Mouse (Mus musculus): ENCODE measurements at regions not wholly inside any gene's neighbourhood (a gene's known extent, or its start where the extent isn't known, plus 50 kb on each side); places are given as distances from the start of the nearest gene placed in this dataset.

- no peak for DNase-seq (ENCODE audit: low read depth, low spot score)
These were observed 467.2 kb upstream of the Mgmt start for GRCm38 (mm10) chr7:136427164-136427563.

DNA sequence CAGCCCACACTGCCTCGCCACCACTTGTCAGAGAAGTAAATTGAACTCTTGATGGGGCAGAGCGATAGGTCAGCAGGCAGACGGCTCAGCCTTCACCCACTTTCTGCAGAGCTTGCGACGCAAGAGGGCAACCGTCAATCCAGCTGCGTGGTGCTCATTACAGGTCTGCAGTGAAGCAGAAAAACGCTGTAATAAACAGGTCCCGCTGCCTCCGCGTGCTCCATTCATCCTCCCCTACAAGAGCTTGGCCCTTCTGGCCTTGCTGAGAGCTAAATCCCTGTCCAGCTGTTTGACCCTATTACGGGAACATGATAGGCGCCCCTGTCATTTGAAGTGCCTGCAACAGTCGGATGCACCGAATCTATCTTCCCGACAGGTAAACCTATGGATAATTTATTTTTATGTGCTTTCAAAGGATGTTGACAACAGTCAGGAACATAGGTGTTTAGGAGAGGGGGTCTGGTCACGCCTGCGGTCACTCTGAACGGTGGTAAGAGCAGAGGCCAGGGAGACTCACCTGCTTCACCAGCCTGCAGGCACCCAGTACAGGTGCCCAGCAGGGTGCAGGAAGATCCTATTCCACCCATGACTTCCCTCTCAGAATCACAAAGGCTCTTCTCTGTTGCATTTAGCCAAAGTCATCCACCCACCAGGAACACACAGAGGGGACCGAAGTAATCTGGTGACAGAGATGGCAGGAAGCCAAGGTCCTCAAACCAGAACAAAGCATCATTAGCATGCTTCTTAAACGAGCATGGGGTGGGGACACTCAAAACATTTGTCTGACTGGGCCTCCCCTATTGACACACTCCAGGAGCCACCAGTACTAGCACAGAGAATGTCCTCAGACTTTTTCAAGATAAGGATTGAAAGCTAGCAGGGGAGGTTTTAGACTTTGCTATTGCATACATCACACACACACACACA, 464.1 kb upstream of the Mgmt start:
- DNase-seq (ENCODE audit: low read depth, low spot score): no peak

DNA sequence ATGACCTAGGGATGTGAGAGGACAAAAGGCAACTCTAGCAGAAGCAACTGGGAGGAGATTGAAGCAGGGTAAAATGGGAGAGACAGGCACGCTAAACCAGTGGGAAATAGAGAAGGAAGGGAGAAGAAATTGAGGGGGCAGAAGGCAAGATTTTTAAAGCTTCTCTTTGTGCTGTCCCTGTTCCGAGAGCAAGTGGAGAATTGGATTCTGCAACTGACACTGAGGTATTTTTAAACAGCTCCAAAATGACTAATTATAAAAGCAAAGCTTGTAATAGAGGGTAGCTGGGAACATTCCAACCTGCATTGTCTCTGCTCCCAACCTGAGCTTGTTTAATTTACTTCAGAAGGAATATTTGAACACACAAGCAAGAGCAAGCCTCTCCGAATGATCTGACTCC, 460.7 kb upstream of the Mgmt start:
- no peak for DNase-seq (ENCODE audit: low read depth, low spot score)

DNA sequence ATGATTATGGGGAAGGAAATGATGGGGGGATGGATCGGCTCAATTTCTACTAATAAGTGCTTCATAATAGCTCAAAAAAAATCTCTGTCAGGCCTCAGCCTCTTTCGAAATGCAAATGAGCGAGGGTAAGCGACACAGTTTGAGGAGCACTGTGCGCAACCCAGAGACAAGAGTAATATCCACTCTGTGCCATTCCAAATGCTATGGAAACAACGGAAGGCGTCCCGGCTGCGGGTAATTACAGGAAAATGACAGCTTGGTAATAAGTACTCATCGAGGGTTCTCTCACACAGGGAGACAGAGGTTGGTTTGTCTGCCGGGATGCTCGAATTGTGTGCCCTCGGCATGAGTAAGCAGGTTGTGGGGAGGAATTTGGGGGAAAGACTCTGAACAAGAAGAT, 459.9 kb upstream of the Mgmt start:
- no peak for DNase-seq (ENCODE audit: low read depth, low spot score)

DNA sequence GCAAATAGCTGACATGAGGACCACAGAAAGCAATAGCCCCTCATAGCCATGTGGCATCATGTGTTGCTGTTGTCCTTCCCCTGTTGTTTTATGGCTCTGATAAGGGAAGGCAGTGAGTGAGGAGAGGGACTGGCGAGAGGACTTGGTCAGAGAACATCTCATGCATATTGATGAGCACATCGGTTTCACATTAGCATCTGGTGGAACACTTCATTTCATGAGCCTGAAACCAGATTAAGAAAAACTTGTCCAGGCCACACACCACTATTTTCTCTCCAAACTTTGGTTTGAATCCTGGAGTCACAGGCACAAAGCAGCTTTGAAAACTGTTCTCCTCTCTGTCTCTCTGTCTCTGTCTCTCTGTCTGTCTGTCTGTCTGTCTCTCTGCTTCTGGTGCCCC, 451.0 kb upstream of the Mgmt start:
- no peak for DNase-seq (ENCODE audit: low read depth, low spot score)

GRCm38 (mm10) chr7:136445091-136445490, 449.3 kb upstream of the Mgmt start:
- no peak for DNase-seq (ENCODE audit: low read depth, low spot score)

DNA sequence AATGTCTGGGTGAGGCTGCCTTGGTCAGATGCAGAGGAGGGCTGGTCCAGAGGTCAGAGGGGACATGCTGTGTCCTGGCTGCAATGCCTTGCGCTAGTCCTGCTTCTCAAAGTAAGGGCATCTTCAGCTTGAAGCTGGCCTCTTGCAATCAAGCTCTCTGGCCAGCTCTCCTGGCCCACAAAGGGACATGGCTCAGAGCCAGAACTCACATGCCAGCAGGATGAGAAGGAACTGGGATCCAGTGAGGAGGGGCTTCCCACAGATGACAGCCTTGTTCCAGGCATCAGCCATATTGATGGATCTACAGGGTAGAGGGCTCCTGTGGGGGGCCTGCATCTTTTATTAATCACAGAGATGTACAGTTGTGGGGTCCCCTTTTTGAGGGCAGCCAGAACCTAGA, 445.1 kb upstream of the Mgmt start:
- no peak for DNase-seq (ENCODE audit: low read depth, low spot score)

GRCm38 (mm10) chr7:136451672-136452361, 442.6 kb upstream of the Mgmt start:
- DNase-seq (ENCODE audit: low read depth, low spot score): no peak

DNA sequence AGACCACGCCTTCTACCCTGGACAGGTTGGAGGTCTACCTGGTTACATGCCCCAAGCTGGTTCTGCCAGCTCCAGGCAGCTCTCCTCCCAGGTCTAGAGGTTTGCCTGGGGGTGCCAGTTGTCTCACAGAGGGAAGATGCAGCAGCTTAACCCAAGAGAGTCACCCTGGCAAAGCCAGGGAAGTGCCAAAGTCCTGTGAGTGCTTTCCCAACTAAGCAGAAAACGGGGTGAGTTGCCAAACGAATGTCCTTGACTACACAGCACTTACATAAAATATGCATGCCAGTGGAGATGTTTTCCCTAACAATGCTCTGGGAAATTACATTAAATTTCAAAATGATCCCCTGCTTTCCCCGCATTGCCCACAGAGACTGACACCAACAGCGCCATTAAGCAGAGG, 441.9 kb upstream of the Mgmt start:
- DNase-seq (ENCODE audit: low read depth, low spot score): no peak

GRCm38 (mm10) chr7:136457171-136457570, 437.2 kb upstream of the Mgmt start:
- no peak for DNase-seq (ENCODE audit: low read depth, low spot score)

- DNase-seq (ENCODE audit: low read depth, low spot score): no peak
These were observed 436.5 kb upstream of the Mgmt start for GRCm38 (mm10) chr7:136457867-136458448.

DNA sequence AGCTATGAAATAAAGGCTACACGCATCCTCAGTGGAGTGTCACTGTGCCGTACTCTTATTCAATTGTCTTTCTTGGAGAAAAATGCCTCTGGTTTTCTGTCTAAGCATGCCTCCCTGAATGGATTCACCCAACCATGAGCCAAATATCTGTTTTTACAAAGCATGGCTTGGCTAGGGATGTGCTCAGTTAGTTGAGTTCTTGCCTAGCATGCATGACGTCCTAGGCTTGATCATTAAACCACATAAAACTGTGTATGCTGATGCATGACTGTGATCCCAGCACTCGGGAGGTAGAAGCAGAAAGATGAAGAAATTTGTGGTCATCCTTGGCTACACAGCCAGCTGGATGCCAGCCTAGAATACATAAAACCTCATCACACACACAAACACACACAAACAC, 417.3 kb upstream of the Mgmt start:
- DNase-seq (ENCODE audit: low read depth, low spot score): no peak

GRCm38 (mm10) chr7:136480641-136481202, 413.7 kb upstream of the Mgmt start:
- no peak for DNase-seq (ENCODE audit: low read depth, low spot score)

- DNase-seq (ENCODE audit: low read depth, low spot score): no peak
These were observed 411.2 kb upstream of the Mgmt start for GRCm38 (mm10) chr7:136483237-136483636.

GRCm38 (mm10) chr7:136487556-136487955, 406.9 kb upstream of the Mgmt start:
- DNase-seq (ENCODE audit: low read depth, low spot score): no peak

- no peak for DNase-seq (ENCODE audit: low read depth, low spot score)
These were observed 399.6 kb upstream of the Mgmt start for GRCm38 (mm10) chr7:136494862-136495261.

DNA sequence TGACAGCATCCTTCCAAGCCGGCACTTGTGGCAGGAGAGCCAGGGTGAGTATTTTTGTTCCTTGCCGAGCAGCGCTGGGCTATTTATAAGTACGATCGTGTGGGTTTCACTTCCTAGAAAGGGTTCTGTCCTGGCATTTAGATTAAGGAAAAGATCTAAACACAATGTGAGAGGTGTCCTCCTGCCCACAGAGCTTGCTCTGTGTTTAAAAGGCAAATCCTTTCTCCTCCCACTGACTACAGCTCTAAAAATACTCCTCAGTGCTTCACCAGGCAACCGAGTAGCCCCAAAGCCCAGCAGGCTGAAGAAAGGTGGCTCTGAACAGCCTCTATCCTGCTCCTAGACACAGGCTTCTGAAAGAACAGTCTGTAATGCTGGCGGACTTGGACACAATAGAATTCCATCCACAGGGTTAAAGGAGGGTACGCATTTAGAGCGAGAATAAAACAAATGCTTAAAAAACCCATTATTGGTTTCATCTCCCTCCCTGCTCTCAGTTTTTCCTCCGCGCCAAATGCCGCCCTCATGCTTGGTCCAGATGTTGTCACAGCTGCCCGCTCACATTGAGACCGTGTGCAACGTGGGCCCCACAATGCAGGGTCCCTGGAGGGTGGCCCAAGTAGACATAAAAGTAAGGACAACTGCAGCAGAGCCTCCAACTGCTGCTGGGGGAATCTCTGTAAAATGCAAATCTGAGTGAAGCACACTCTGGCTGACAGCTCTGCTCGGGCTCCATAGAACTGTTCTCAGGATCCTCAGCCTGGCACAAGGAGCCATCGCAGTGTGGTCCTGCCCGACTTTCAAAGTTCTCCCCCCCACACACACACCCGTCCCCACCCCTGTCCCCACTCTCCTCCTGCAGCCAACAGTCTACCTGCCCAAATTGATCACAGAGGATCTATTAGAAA, 397.8 kb upstream of the Mgmt start:
- no peak for DNase-seq (ENCODE audit: low read depth, low spot score)

DNA sequence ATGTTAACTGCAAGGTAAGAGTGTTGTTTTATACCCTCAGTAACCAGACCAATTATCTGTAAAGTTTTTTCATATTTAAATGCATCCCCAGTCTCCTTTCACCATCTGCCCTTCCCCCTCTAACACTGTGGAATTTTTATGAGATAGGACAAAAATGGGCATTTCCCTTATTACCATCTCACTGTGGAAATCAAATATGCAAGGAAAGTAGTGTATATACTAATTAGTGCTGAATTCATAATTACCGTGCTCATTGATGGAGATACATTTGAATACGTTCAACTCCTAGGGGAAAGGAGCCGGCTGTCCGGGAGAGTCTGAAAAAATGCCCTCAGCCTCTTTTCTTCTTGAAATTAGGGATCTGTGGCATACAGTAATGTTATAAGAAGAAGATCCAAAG, 394.4 kb upstream of the Mgmt start:
- no peak for DNase-seq (ENCODE audit: low read depth, low spot score)

DNA sequence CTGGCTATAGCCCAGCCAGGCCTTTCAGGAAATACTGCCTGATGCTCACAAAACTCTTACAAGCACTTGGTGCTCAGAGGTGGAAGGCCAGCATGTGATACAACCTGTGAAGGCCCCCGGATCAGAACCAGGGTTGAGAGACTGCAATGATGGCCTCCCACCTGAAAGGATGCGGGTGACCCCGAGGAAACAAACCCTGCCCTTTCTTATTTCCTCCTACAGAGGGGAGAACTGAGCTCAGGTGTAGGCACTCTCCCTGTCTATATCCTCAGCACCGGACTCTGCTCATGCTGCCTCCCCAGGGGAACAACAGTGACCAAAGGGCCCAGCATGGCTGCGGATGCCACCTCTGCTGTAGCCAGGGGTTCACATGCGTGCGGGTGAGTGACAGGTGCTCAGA, 393.3 kb upstream of the Mgmt start:
- DNase-seq (ENCODE audit: low read depth, low spot score): no peak

- DNase-seq (ENCODE audit: low read depth, low spot score): no peak
These were observed 392.3 kb upstream of the Mgmt start for GRCm38 (mm10) chr7:136501855-136502847.
